Mouse (Mus musculus): ENCODE measurements around the gene Stx2. TPM values are rescaled to one million over a fixed set of nuclear protein-coding genes. Genes with fewer than 3 reads are reported as not detected.
"Not testable (repeated sequence)": the region's sequence is repeated elsewhere in the genome, so short reads cannot be mapped to it uniquely, and the experiment has no call there.

The Stx2 gene
- polyA plus RNA-seq, 1 experiment from 2014 or later, result 16.1 TPM

DNA sequence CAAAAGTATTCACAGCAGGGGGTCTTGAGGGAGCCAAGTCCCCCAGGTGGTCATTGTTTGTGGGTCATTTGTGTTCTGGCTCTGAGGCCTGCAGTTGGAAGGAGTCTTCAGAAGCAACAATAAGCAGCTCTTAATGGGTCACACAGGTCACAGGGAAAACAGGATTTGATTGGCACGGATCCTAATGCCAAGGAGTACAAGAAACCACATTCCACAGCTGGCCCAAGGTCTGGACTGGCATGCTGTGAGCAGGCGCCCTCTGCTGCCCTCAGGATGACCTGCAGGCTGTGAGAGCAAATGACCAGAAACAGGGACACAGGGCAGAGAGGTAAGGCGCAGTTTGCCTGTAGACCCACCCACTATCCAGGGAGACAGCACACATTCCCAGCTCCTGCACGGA is 32.1 kb downstream of the Stx2 start:
- H3K9ac ChIP-seq (ENCODE audit: low read depth, low read length), result no peak overlapping the region
- no peaks in the 10 kb centered on the region for H3K9me3 ChIP-seq (ENCODE audit: control insufficient read depth, low read length)
- H3K36me3 ChIP-seq (ENCODE audit: control insufficient read depth, insufficient read depth, low read length), result no peaks in the 10 kb centered on the region
- no peaks in the 10 kb centered on the region for H3K4me1 ChIP-seq (ENCODE audit: control insufficient read depth, insufficient read depth, low read depth, low read length)
- no peak overlapping the region for H3K4me3 ChIP-seq (ENCODE audit: low read length)
- no peak for ATAC-seq
- no peak overlapping the region for H3K4me2 ChIP-seq (ENCODE audit: low read length)
- H3K27me3 ChIP-seq (replicated peaks; ENCODE audit: control insufficient read depth, insufficient read depth, low read length), result no peaks in the 10 kb centered on the region
- no peak overlapping the region for H3K27ac ChIP-seq (ENCODE audit: low read depth, low read length)
- 15% methylated on average over 4 of the region's 4 CpGs for WGBS

DNA sequence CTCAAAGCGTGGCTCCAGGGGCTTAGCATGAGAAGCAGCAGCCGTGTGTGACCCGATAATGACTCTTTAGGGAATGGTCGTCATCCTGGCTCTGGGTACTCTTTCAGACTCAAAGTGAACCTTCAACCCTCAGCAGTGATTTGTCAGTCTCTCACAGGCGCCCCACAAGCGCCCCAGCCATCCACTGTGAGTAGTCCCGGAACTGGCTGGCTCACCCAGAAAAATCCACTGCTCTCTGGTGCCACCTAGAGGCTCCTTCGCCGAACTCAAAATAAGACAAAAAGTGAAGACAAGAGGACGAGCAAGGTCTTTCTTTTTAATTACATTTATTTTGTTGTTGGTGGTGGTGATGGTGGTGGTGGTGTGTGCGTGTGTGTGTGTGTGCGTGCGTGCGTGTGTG is 37.1 kb downstream of the Stx2 start:
- ATAC-seq, result 0 out of 2 replicates have a peak, but pooled peaks have one; percentile 56
- Histone ChIP-seq H3K4me2 (ENCODE audit: low read length) (peak overlapping the region; percentile 38), H3K36me3 (ENCODE audit: control insufficient read depth, insufficient read depth, low read length) (no peaks in the 10 kb centered on the region), H3K4me1 (ENCODE audit: control insufficient read depth, insufficient read depth, low read depth, low read length) (no peaks in the 10 kb centered on the region), H3K9me3 (ENCODE audit: control insufficient read depth, low read length) (no peaks in the 10 kb centered on the region), H3K4me3 (ENCODE audit: low read length) (no peak overlapping the region), H3K27me3 (replicated peaks; ENCODE audit: control insufficient read depth, insufficient read depth, low read length) (no peaks in the 10 kb centered on the region), H3K27ac (ENCODE audit: low read depth, low read length) (no peak overlapping the region), H3K9ac (ENCODE audit: low read depth, low read length) (peak overlapping the region; percentile 27; the same call in 1 of the 2 replicates)
- WGBS, result 15% methylated on average over 14 of the region's 14 CpGs

DNA sequence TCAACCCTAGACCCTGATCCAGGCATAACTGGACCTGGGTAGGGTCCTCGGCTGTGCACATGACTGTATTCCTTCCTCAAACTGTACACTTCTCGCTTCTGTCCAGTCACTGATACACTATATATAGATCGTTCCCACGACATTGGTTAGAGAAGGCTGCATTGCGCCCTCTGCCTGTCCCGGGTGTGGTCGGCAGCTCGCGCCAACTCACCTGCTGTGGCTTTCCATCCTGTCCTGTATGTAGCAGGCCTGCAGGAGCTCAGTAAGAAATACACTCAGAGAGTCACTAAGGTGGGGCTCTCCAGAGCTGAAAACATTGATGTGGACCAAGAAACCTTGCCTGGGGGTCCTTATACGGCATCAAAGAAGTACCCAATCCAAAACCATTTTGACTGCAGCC is 37.5 kb downstream of the Stx2 start:
- H3K4me2 ChIP-seq (ENCODE audit: low read length), result peak overlapping the region; percentile 38
- no peak overlapping the region; the same call in 1 of the 2 replicates for H3K9ac ChIP-seq (ENCODE audit: low read depth, low read length)
- no peaks in the 10 kb centered on the region for H3K36me3 ChIP-seq (ENCODE audit: control insufficient read depth, insufficient read depth, low read length)
- no peak for ATAC-seq
- H3K4me3 ChIP-seq (ENCODE audit: low read length), result no peak overlapping the region
- no peaks in the 10 kb centered on the region for H3K4me1 ChIP-seq (ENCODE audit: control insufficient read depth, insufficient read depth, low read depth, low read length)
- WGBS, result 71% methylated on average over 10 of the region's 10 CpGs
- no peaks in the 10 kb centered on the region for H3K9me3 ChIP-seq (ENCODE audit: control insufficient read depth, low read length)
- no peak overlapping the region for H3K27ac ChIP-seq (ENCODE audit: low read depth, low read length)
- H3K27me3 ChIP-seq (replicated peaks; ENCODE audit: control insufficient read depth, insufficient read depth, low read length), result no peaks in the 10 kb centered on the region

DNA sequence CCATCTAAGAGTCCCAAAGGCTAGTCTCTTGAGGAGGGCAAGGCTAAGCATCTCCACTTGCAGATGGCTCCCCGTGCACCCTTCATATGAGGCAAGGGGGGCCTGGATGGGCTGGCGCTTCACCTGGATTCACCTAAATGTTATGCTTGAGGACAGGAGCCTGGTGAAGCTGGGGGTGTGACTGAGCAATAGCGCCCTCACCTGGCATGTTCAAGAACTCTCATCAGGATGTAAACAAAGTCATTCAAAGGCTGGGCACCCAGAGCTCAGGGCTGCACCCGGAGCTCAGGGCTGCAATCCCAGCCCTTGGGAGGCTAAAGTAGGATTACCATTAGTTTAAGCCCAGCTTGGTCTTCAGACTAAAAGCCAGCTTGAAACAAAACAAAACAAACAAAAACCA is 44.0 kb downstream of the Stx2 start:
- Histone ChIP-seq H3K36me3 (ENCODE audit: control insufficient read depth, insufficient read depth, low read length) (no peaks in the 10 kb centered on the region), H3K9me3 (ENCODE audit: control insufficient read depth, low read length) (peaks cover 4% of the 10 kb centered on the region; the same call in 1 of the 2 replicates), H3K4me1 (ENCODE audit: control insufficient read depth, insufficient read depth, low read depth, low read length) (no peaks in the 10 kb centered on the region), H3K27me3 (replicated peaks; ENCODE audit: control insufficient read depth, insufficient read depth, low read length) (no peaks in the 10 kb centered on the region), H3K4me3 (ENCODE audit: low read length) (no peak overlapping the region), H3K27ac (ENCODE audit: low read depth, low read length) (no peak overlapping the region), H3K9ac (ENCODE audit: low read depth, low read length) (no peak overlapping the region), H3K4me2 (ENCODE audit: low read length) (no peak overlapping the region)
- ATAC-seq, result no peak
- 57% methylated on average over 4 of the region's 4 CpGs for WGBS

DNA sequence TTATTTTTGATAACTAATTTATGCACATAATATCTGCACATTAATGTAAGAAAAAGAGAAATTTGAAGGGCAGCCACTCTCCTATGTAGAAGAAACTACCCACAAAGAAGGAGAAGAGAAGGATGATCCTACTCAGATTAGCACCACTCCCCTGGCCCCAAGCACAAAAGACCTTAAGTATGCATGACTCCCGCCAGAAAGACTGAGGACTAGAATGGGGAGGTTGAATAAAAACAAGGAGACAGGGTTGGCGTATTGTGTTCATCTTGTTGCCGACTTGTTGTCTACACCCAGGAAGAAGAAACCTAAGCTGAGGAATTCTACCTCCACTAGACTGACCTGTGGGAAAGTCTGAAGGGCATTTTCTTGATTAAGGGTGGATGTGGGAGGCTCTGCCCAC is 49.5 kb downstream of the Stx2 start:
- Histone ChIP-seq H3K27me3 (replicated peaks; ENCODE audit: control insufficient read depth, insufficient read depth, low read length) (no peaks in the 10 kb centered on the region), H3K4me3 (ENCODE audit: low read length) (no peak overlapping the region), H3K9ac (ENCODE audit: low read depth, low read length) (no peak overlapping the region), H3K4me2 (ENCODE audit: low read length) (no peak overlapping the region), H3K36me3 (ENCODE audit: control insufficient read depth, insufficient read depth, low read length) (no peaks in the 10 kb centered on the region), H3K27ac (ENCODE audit: low read depth, low read length) (no peak overlapping the region), H3K4me1 (ENCODE audit: control insufficient read depth, insufficient read depth, low read depth, low read length) (no peaks in the 10 kb centered on the region), H3K9me3 (ENCODE audit: control insufficient read depth, low read length) (peaks cover 4% of the 10 kb centered on the region; the same call in 1 of the 2 replicates)
- ATAC-seq, result no peak
- WGBS, result 68% methylated on average over 3 of the region's 3 CpGs

DNA sequence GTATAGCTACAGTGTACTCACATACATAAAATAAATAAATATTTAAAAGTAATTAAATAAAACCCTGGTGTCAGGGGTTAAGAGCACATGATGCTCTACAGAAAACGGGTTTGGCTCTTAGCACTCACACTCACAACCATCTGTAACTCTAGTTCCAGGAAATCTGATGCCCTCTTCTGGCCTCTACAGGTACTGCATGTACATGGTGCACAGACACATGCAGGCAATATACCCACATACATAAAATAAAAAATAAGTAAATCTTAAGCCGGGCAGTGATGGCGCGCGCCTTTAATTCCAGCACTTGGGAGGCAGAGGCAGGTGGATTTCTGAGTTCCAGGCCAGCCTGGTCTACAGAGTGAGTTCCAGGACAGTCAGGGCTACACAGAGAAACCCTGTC is 54.0 kb downstream of the Stx2 start:
- not testable (repeated sequence) for H3K27me3 ChIP-seq (replicated peaks; ENCODE audit: control insufficient read depth, insufficient read depth, low read length); H3K36me3 ChIP-seq (ENCODE audit: control insufficient read depth, insufficient read depth, low read length); ATAC-seq; H3K4me3 ChIP-seq (ENCODE audit: low read length); H3K4me2 ChIP-seq (ENCODE audit: low read length); H3K27ac ChIP-seq (ENCODE audit: low read depth, low read length); H3K9me3 ChIP-seq (ENCODE audit: control insufficient read depth, low read length); H3K9ac ChIP-seq (ENCODE audit: low read depth, low read length)
- peaks cover 11% of the 10 kb centered on the region for H3K4me1 ChIP-seq (ENCODE audit: control insufficient read depth, insufficient read depth, low read depth, low read length)
- WGBS, result 91% methylated on average over 5 of the region's 5 CpGs

DNA sequence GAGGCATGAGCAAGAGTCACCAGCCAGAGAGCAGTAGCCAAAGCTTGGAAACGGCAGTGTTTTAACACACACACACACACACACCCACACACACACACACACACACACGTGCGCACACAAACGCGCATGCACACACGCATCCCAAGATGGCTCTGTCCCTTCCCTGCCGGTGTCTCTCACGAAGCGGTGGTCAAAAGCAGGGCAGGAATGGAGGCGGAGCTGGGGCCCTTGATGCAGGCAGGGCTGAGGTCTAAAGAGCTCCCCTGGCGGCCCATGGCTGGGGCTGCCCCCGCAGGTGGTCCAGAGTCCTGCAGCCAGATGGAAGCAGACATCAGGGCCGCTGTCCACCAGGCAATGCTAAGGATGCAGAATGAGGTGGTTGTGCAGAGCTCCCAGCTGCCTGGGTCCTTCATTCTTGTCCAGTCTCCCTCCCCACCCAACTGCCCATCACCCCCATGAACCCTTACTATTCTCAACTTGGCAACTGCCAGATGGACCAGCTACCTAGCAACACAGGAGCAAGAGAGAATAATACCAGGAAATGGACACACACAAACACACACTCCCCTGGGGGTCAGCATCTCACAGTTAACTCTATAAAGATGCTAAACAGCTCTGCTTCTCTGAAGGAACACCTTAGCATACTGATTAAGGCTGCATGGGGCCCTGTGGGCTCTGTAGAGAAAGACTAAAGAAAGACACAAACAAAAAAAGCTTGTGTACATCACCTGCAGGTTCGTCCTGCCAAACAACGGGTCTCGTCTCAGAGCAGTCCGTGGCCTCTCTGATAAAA is 54.9 kb downstream of the Stx2 start, which contains the start of gene Rimbp2:
TSS of gene Rimbp2 (minus strand) at position 209 of the 793 bp plus-strand sequence.
- H3K9ac ChIP-seq (ENCODE audit: low read depth, low read length), result peak within 1 kb of the TSS; percentile 75
- peak within 1 kb of the TSS; percentile 83 for H3K27ac ChIP-seq (ENCODE audit: low read depth, low read length)
- H3K4me1 ChIP-seq (ENCODE audit: control insufficient read depth, insufficient read depth, low read depth, low read length), result peaks cover 11% of the 10 kb centered on the region
- ATAC-seq, result peak; percentile 84
- no peaks in the 10 kb centered on the region for H3K27me3 ChIP-seq (replicated peaks; ENCODE audit: control insufficient read depth, insufficient read depth, low read length)
- peak within 1 kb of the TSS; percentile 56 for H3K4me3 ChIP-seq (ENCODE audit: low read length)
- H3K36me3 ChIP-seq (ENCODE audit: control insufficient read depth, insufficient read depth, low read length), result no peaks in the 10 kb centered on the region
- peak within 1 kb of the TSS; percentile 67 for H3K4me2 ChIP-seq (ENCODE audit: low read length)
- no peaks in the 10 kb centered on the region for H3K9me3 ChIP-seq (ENCODE audit: control insufficient read depth, low read length)
- 6% methylated on average over 17 of the region's 17 CpGs for WGBS

DNA sequence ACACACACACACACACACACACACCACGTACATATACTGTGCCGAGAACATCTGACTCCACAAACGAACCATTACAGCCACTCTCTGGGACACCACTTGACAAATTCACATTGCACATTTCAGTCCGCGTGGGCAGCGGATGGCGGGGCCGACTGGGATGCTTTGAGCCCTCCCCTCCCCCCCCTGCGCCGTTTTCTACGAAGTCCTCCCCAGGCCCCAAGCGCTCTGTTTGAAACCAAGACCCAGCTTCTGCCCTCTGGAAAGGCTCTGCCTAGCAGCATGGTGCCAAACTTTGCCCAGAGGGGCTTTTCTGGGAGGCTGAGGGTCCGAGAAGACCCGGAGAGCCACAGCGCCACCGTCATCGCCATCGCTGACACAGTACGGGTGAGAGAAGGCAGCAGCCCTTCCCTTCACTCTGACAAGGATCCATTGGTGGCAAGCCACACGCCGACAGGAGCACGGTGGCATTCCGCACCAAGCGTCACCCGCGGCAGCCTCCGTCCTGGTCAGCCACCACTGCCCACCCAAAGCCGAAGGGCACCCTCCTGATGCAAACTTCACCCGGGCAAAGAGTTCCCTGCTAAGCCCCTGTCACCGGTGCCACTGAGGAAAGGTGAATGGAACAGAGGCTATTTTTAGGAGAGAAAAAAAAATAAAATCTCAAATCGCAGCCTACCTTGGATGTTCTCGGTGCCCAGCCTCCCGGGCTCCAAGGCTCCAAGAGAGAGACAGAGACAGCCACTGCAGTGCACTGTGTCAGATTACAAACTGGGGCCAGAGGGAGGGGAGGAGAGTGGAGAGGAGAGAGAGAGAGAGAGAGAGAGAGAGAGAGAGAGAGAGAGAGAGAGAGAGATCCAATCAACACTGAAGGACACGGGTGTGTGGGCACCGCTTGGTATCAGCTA is 55.8 kb downstream of the Stx2 start:
- Histone ChIP-seq H3K27ac (ENCODE audit: low read depth, low read length) (peak overlapping the region; percentile 83), H3K9me3 (ENCODE audit: control insufficient read depth, low read length) (no peaks in the 10 kb centered on the region), H3K36me3 (ENCODE audit: control insufficient read depth, insufficient read depth, low read length) (no peaks in the 10 kb centered on the region), H3K4me3 (ENCODE audit: low read length) (peak overlapping the region; percentile 56), H3K9ac (ENCODE audit: low read depth, low read length) (peak overlapping the region; percentile 75), H3K4me1 (ENCODE audit: control insufficient read depth, insufficient read depth, low read depth, low read length) (peaks cover 11% of the 10 kb centered on the region), H3K27me3 (replicated peaks; ENCODE audit: control insufficient read depth, insufficient read depth, low read length) (no peaks in the 10 kb centered on the region), H3K4me2 (ENCODE audit: low read length) (peak overlapping the region; percentile 67)
- ATAC-seq, result peak; percentile 76
- WGBS, result under 1% methylated on average over 35 of the region's 35 CpGs

DNA sequence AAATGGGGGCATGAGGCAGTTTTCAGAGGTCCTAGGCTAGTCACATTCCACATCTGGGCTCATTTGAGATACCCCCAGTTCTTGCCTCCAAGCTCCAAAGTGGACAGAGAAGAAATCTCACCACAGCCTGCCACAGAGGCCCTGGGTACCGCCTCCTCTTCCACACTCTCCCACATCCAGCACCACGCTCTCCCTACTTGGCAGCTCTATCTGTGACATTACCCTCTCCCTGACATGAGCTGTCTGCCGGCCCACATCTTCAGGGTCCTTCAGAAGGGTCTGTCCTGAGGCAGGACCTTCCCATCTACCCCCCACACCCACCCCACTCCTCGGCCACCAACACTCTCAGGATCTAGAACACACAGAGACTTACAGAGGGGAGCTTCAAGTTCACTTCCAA is 56.9 kb downstream of the Stx2 start:
- no peak for ATAC-seq
- peaks cover 11% of the 10 kb centered on the region for H3K4me1 ChIP-seq (ENCODE audit: control insufficient read depth, insufficient read depth, low read depth, low read length)
- H3K27ac ChIP-seq (ENCODE audit: low read depth, low read length), result peak overlapping the region; percentile 83; the same call in 1 of the 2 replicates
- peak overlapping the region; percentile 67 for H3K4me2 ChIP-seq (ENCODE audit: low read length)
- H3K36me3 ChIP-seq (ENCODE audit: control insufficient read depth, insufficient read depth, low read length), result no peaks in the 10 kb centered on the region
- 35% methylated on average over 4 of the region's 4 CpGs for WGBS
- peak overlapping the region; percentile 56 for H3K4me3 ChIP-seq (ENCODE audit: low read length)
- H3K9ac ChIP-seq (ENCODE audit: low read depth, low read length), result peak overlapping the region; percentile 75
- H3K27me3 ChIP-seq (replicated peaks; ENCODE audit: control insufficient read depth, insufficient read depth, low read length), result no peaks in the 10 kb centered on the region
- no peaks in the 10 kb centered on the region for H3K9me3 ChIP-seq (ENCODE audit: control insufficient read depth, low read length)

Measured in hindbrain, embryonic 16.5 days (tissue).